Mouse (Mus musculus) bone marrow macrophage, adult 2 months (primary cell): ENCODE measurements at regions not wholly inside any gene's neighbourhood (a gene's known extent, or its start where the extent isn't known, plus 50 kb on each side); places are given as distances from the start of the nearest gene placed in this dataset.

Experiments
- CTCF ChIP-seq: IDR thresholded peaks from 2 replicates; pipeline ENCODE4 v1.5.1; 2012; ENCODE audit warnings: low read depth, mild to moderate bottlenecking, low read length, moderate library complexity
- POLR2A ChIP-seq: IDR thresholded peaks from 2 replicates; pipeline ENCODE4 v1.6.1; 2012; ENCODE audit warnings: mild to moderate bottlenecking, low read depth, low read length, borderline replicate concordance

- no peak for TF ChIP-seq POLR2A
- no peak for TF ChIP-seq CTCF
Observed at GRCm38 (mm10) chr4:9016504-9017040, 777.7 kb upstream of the Car8 start.
